Mouse (Mus musculus): ENCODE measurements around the gene Lck. TPM values are rescaled to one million over a fixed set of nuclear protein-coding genes. Genes with fewer than 3 reads are reported as not detected.
A peak's percentile ranks its signal among the peaks of the same experiment; 100 is the strongest.

The Lck gene
- 3.5 and 3.8 TPM in 2 replicates for polyA plus RNA-seq (2015; fragmentation: Nextera tagmentation; extraction: Ambion mirVana)

- Histone ChIP-seq H3K36me3 (no peaks in the 10 kb centered on the region), H3K27me3 (peaks cover 27% of the 10 kb centered on the region; the same call in 1 of the 2 replicates), H3K4me2 (no peak within 1 kb of the TSS), H3K27ac (peak within 1 kb of the TSS; percentile 23; the same call in 1 of the 2 replicates), H3K4me1 (replicated peaks) (peaks cover 9% of the 10 kb centered on the region), H3K9me3 (replicated peaks) (no peaks in the 10 kb centered on the region), H3K4me3 (replicated peaks) (no peak within 1 kb of the TSS), H3K9ac (no peak within 1 kb of the TSS)
- no peak for DNase-seq
- no peak for ATAC-seq (ENCODE audit: low read depth)
- 46% methylated on average over 8 of the region's 8 CpGs for WGBS (ENCODE audit: insufficient replicate concordance)
Observed at GRCm38 (mm10) chr4:129573430-129573829, at the start of gene Lck. TSS of gene Lck (minus strand) at chr4:129573641.

- DNase-seq = no peak
- peak overlapping the region; percentile 88 for H3K27ac ChIP-seq
Observed at GRCm38 (mm10) chr4:129622803-129623535, 49.5 kb upstream of the Lck start.

DNA sequence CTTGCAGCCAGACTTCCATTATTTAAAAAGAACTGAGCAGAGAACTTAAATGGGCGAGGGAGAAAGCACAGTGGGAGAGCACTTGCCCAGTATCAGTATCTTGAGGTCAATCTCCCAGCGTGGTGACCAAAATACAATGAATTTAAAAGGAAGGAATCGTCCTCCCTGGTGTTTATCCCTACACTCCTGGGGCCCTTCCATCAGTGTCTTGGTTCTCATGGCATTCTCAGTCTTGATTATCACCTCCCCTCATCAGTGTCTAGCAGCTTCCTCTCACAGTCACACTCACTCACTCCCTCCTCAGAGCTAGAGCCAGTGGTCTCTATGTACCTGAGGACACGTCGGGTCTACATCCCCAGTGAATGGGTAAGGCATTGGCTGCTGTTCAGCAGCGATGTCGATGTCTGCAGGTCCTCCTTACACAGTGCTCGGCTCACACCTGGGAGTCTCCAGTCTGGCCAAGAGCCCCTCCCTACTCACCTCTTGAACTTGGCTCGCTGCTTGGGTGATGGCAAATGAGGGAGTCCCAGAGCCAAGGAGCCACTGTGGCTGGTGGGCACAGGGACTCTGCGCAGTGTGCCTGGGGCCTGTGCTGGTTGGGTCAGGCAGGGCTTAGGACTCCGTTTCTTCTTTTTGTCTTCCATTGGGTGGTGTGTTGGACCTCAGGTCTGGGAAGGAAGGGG lies 48.8 kb upstream of the Lck start:
- no peak overlapping the region for H3K27ac ChIP-seq
- DNase-seq (no peak), ATAC-seq (ENCODE audit: low read depth) (no peak)
- H3K4me2 ChIP-seq = peak overlapping the region; percentile 75
- H3K9ac ChIP-seq = 0 out of 2 replicates have a peak overlapping the region, but pooled peaks have one; percentile 71
- WGBS (ENCODE audit: insufficient replicate concordance) = 74% methylated on average over 11 of the region's 11 CpGs
- H3K4me1 ChIP-seq (replicated peaks) = peaks cover 73% of the 10 kb centered on the region
- peaks cover 15% of the 10 kb centered on the region for H3K36me3 ChIP-seq
- H3K27me3 ChIP-seq = no peaks in the 10 kb centered on the region
- H3K9me3 ChIP-seq (replicated peaks) = no peaks in the 10 kb centered on the region
- 0 out of 2 replicates have a peak overlapping the region, but pooled peaks have one; percentile 62 for H3K4me3 ChIP-seq (replicated peaks)

More at GRCm38 (mm10) chr4:129622803-129623535, 49.5 kb upstream of the Lck start:
- peak overlapping the region; percentile 71 for H3K9ac ChIP-seq
- peaks cover 21% of the 10 kb centered on the region for H3K36me3 ChIP-seq
- WGBS (ENCODE audit: insufficient replicate concordance) = 23% methylated on average over 8 of the region's 8 CpGs
- peak overlapping the region; percentile 62 for H3K4me3 ChIP-seq (replicated peaks)
- no peaks in the 10 kb centered on the region for H3K27me3 ChIP-seq
- H3K4me2 ChIP-seq = peak overlapping the region; percentile 75
- no peak for ATAC-seq (ENCODE audit: low read depth)
- no peaks in the 10 kb centered on the region for H3K9me3 ChIP-seq (replicated peaks)
- H3K4me1 ChIP-seq (replicated peaks) = peaks cover 66% of the 10 kb centered on the region

GRCm38 (mm10) chr4:129621283-129621841 lies 47.9 kb upstream of the Lck start:
- H3K9me3 ChIP-seq (replicated peaks) = no peaks in the 10 kb centered on the region
- peak overlapping the region; percentile 32; the same call in 1 of the 2 replicates for H3K27ac ChIP-seq
- H3K4me1 ChIP-seq (replicated peaks) = peaks cover 68% of the 10 kb centered on the region
- H3K4me3 ChIP-seq (replicated peaks) = no peak overlapping the region
- 65% methylated on average over 8 of the region's 8 CpGs for WGBS (ENCODE audit: insufficient replicate concordance)
- H3K27me3 ChIP-seq = no peaks in the 10 kb centered on the region
- no peak overlapping the region for H3K9ac ChIP-seq
- no peak overlapping the region for H3K4me2 ChIP-seq
- ATAC-seq (ENCODE audit: low read depth) (no peak), DNase-seq (no peak)
- H3K36me3 ChIP-seq = peaks cover 13% of the 10 kb centered on the region

- Histone ChIP-seq H3K9ac (no peak overlapping the region), H3K4me3 (replicated peaks) (no peak overlapping the region), H3K4me2 (no peak overlapping the region), H3K27me3 (no peaks in the 10 kb centered on the region), H3K27ac (peak overlapping the region; percentile 32; the same call in 1 of the 2 replicates), H3K36me3 (peaks cover 16% of the 10 kb centered on the region), H3K4me1 (replicated peaks) (peaks cover 61% of the 10 kb centered on the region), H3K9me3 (replicated peaks) (no peaks in the 10 kb centered on the region)
- DNase-seq = no peak
- WGBS (ENCODE audit: insufficient replicate concordance) = 76% methylated on average over 11 of the region's 11 CpGs
- no peak for ATAC-seq (ENCODE audit: low read depth)
Observed at GRCm38 (mm10) chr4:129620419-129621282, 47.2 kb upstream of the Lck start.

- H3K4me3 ChIP-seq (replicated peaks) = peak within 1 kb of the TSS; percentile 71
- H3K4me1 ChIP-seq (replicated peaks) = peaks cover 46% of the 10 kb centered on the region
- peak within 1 kb of the TSS; percentile 89 for H3K9ac ChIP-seq
- no peaks in the 10 kb centered on the region for H3K27me3 ChIP-seq
- ATAC-seq (ENCODE audit: low read depth) = peak; percentile 90
- DNase-seq = peak; percentile 90
- WGBS (ENCODE audit: insufficient replicate concordance) = 3% methylated on average over 44 of the region's 44 CpGs
- no peaks in the 10 kb centered on the region for H3K9me3 ChIP-seq (replicated peaks)
- H3K27ac ChIP-seq = peak within 1 kb of the TSS; percentile 81
- H3K4me2 ChIP-seq = peak within 1 kb of the TSS; percentile 89
- H3K36me3 ChIP-seq = peaks cover 16% of the 10 kb centered on the region
Observed at GRCm38 (mm10) chr4:129618786-129619691, 45.6 kb upstream of the Lck start, which contains the start of gene Iqcc. TSS of gene Iqcc (minus strand) at chr4:129619099.

- Histone ChIP-seq H3K27me3 (no peaks in the 10 kb centered on the region), H3K36me3 (peaks cover 16% of the 10 kb centered on the region), H3K9ac (peak overlapping the region; percentile 89), H3K4me3 (replicated peaks) (peak overlapping the region; percentile 71), H3K4me2 (peak overlapping the region; percentile 89), H3K4me1 (replicated peaks) (peaks cover 36% of the 10 kb centered on the region), H3K27ac (no peak overlapping the region), H3K9me3 (replicated peaks) (no peaks in the 10 kb centered on the region)
- ATAC-seq (ENCODE audit: low read depth) = no peak
- WGBS (ENCODE audit: insufficient replicate concordance) = 87% methylated on average over 5 of the region's 5 CpGs
- DNase-seq = no peak
Observed at GRCm38 (mm10) chr4:129618031-129618430, 44.6 kb upstream of the Lck start.

- ATAC-seq (ENCODE audit: low read depth) = no peak
- DNase-seq = no peak
- Histone ChIP-seq H3K9ac (no peak overlapping the region), H3K4me3 (replicated peaks) (0 out of 2 replicates have a peak overlapping the region, but pooled peaks have one; percentile 71), H3K4me1 (replicated peaks) (peaks cover 28% of the 10 kb centered on the region), H3K27me3 (no peaks in the 10 kb centered on the region), H3K27ac (no peak overlapping the region), H3K9me3 (replicated peaks) (no peaks in the 10 kb centered on the region), H3K4me2 (0 out of 2 replicates have a peak overlapping the region, but pooled peaks have one; percentile 89), H3K36me3 (peaks cover 16% of the 10 kb centered on the region)
- WGBS (ENCODE audit: insufficient replicate concordance) = 87% methylated on average over 7 of the region's 7 CpGs
Observed at GRCm38 (mm10) chr4:129617121-129617641, 43.7 kb upstream of the Lck start.

- ATAC-seq (ENCODE audit: low read depth) = no peak
- Histone ChIP-seq H3K36me3 (peaks cover 16% of the 10 kb centered on the region), H3K4me1 (replicated peaks) (peaks cover 27% of the 10 kb centered on the region), H3K4me3 (replicated peaks) (no peak overlapping the region), H3K27ac (no peak overlapping the region), H3K9me3 (replicated peaks) (no peaks in the 10 kb centered on the region), H3K4me2 (no peak overlapping the region), H3K27me3 (no peaks in the 10 kb centered on the region), H3K9ac (no peak overlapping the region)
- 81% methylated on average over 3 of the region's 3 CpGs for WGBS (ENCODE audit: insufficient replicate concordance)
- no peak for DNase-seq
Observed at GRCm38 (mm10) chr4:129616631-129617030, 43.2 kb upstream of the Lck start.

Data from liver, embryonic 13.5 days (tissue).